ENCODE assay signal across 24 mouse cellular contexts in genomic region chr4:30983611-30984010, GRCm38 (mm10).
A peak's percentile ranks its signal among the peaks of the same experiment; 100 is the strongest.
DNase-seq lines count a peak whose midpoint lies in the region; ATAC-seq and TF ChIP-seq lines count a peak whose summit lies in the region.
"Had no signal": no experiment of that assay in that cellular context is flagged by ENCODE, and none has a peak within 500 bp of the region (broad histone marks: within the 10 kb centered on the region; RNA-seq: fewer than 3 reads in every experiment).

No protein-coding gene starts in this region.

- 17% methylated on average over 4 of the region's 4 CpGs for WGBS in forebrain, postnatal 0 days
- WGBS in heart, embryonic 10.5 days, result 88% methylated on average over 4 of the region's 4 CpGs

- TF ChIP-seq CTCF in brain, embryonic 14.5 days (IDR thresholded peaks at IDR 0.05; ENCODE audit: borderline replicate concordance, extremely low read depth, insufficient read depth, insufficient read length), result no peak
- TF ChIP-seq CTCF in forebrain, postnatal 0 days (IDR thresholded peaks at IDR 0.05; ENCODE audit: low read depth), result no peak

- no peaks in the 10 kb centered on the region for H3K9me3 ChIP-seq in forebrain, postnatal 0 days (ENCODE audit: low read length)
- no peaks in the 10 kb centered on the region for H3K9me3 ChIP-seq in heart, embryonic 10.5 days
- H3K9me3 ChIP-seq: hindbrain, embryonic 10.5 days; limb, embryonic 13.5 days; lung, embryonic 15.5 days; neural tube, embryonic 13.5 days; stomach, embryonic 15.5 days had no signal

- peak; percentile 3 for DNase-seq in embryo, embryonic 11 days
- no peak for DNase-seq in embryo, embryonic 10.5 days (ENCODE audit: low spot score)
- peak; percentile 2 to 9 for DNase-seq in layer of hippocampus, postnatal 10 days (ENCODE audit: low spot score in 2 of 2)
- no peak for DNase-seq in layer of hippocampus, postnatal 25 days (ENCODE audit: extremely low spot score in 1 of 2, low spot score in 1 of 2)
- DNase-seq in brain, embryonic 14.5 days (ENCODE audit: low read depth), result peak; percentile 85
- peak; percentile 7 for DNase-seq in forebrain, postnatal 0 days
- DNase-seq in lung, postnatal 4 days, result no peak
- DNase-seq in heart, embryonic 10.5 days (ENCODE audit: low spot score), result no peak
- DNase-seq: adrenal gland, adult 8-10 months; cerebellum, adult 11-12 months; heart, postnatal 14 days; kidney, adult 9 months; kidney, postnatal 10 days; right cerebral cortex, postnatal 14 days; thymus, postnatal 14 days had no signal

- no peaks in the 10 kb centered on the region for H3K4me1 ChIP-seq in forebrain, postnatal 0 days (ENCODE audit: insufficient read depth)
- no peaks in the 10 kb centered on the region for H3K4me1 ChIP-seq in heart, embryonic 10.5 days
- H3K4me1 ChIP-seq: hindbrain, embryonic 10.5 days; limb, embryonic 13.5 days; lung, embryonic 15.5 days; neural tube, embryonic 13.5 days; stomach, embryonic 15.5 days had no signal

- no peak for ATAC-seq in forebrain, postnatal 0 days
- ATAC-seq: hindbrain, embryonic 16.5 days; intestine, postnatal 0 days had no signal

- H3K4me2 ChIP-seq in forebrain, postnatal 0 days (ENCODE audit: low read depth), result no peak overlapping the region
- H3K4me2 ChIP-seq: limb, embryonic 13.5 days; liver, embryonic 11.5 days; lung, embryonic 15.5 days; neural tube, embryonic 13.5 days; stomach, embryonic 15.5 days had no signal

- H3K27ac ChIP-seq in forebrain, postnatal 0 days (ENCODE audit: low read depth, low read length), result no peak overlapping the region
- H3K27ac ChIP-seq in heart, embryonic 10.5 days, result no peak overlapping the region
- H3K27ac ChIP-seq: hindbrain, embryonic 10.5 days; limb, embryonic 13.5 days; lung, embryonic 15.5 days; neural tube, embryonic 13.5 days; stomach, embryonic 15.5 days had no signal

- H3K9ac ChIP-seq in forebrain, postnatal 0 days, result no peak overlapping the region
- H3K9ac ChIP-seq: limb, embryonic 13.5 days; lung, embryonic 15.5 days; neural tube, embryonic 13.5 days; stomach, embryonic 15.5 days had no signal

- no peaks in the 10 kb centered on the region for H3K36me3 ChIP-seq in forebrain, postnatal 0 days (ENCODE audit: insufficient read depth)
- no peaks in the 10 kb centered on the region for H3K36me3 ChIP-seq in heart, embryonic 10.5 days
- H3K36me3 ChIP-seq: hindbrain, embryonic 10.5 days; limb, embryonic 13.5 days; lung, embryonic 15.5 days; neural tube, embryonic 13.5 days; stomach, embryonic 15.5 days had no signal

- TF ChIP-seq POLR2A in brain, embryonic 14.5 days (IDR thresholded peaks at IDR 0.05; ENCODE audit: borderline replicate concordance, extremely low read depth, insufficient read depth, insufficient read length, poor library complexity, severe bottlenecking), result no peak

- H3K27me3 ChIP-seq in forebrain, postnatal 0 days (ENCODE audit: insufficient read depth, low read length), result no peaks in the 10 kb centered on the region
- no peaks in the 10 kb centered on the region for H3K27me3 ChIP-seq in heart, embryonic 10.5 days (ENCODE audit: insufficient read depth, poor library complexity, severe bottlenecking)
- H3K27me3 ChIP-seq: CH12.LX; limb, embryonic 13.5 days; lung, embryonic 15.5 days; neural tube, embryonic 13.5 days; stomach, embryonic 15.5 days had no signal

- H3K4me3 ChIP-seq in forebrain, postnatal 0 days (ENCODE audit: low read depth, low read length), result no peak overlapping the region
- no peak overlapping the region for H3K4me3 ChIP-seq in heart, embryonic 10.5 days
- H3K4me3 ChIP-seq: hindbrain, embryonic 10.5 days; limb, embryonic 13.5 days; lung, embryonic 15.5 days; neural tube, embryonic 13.5 days; stomach, embryonic 15.5 days had no signal

Comparison
In these comparisons a context has a peak if more than half of its experiments do, and no peak if none do; other contexts are left out.
1. DNase-seq: peak in embryo, embryonic 11 days (single experiment), layer of hippocampus, postnatal 10 days (2 of 2), brain, embryonic 14.5 days (single experiment) and forebrain, postnatal 0 days (single experiment); none in embryo, embryonic 10.5 days (single experiment), layer of hippocampus, postnatal 25 days (0 of 2), lung, postnatal 4 days (0 of 2) and heart, embryonic 10.5 days (single experiment).